Mouse (Mus musculus) mesoderm, embryonic 11.5 days (tissue): Measurements from ENCODE around the gene Nusap1.
A peak's percentile ranks its signal among the peaks of the same experiment; 100 is the strongest.
"Not testable (repeated sequence)": the region's sequence is repeated elsewhere in the genome, so short reads cannot be mapped to it uniquely, and the experiment has no call there.

ENCODE experiments used
- DNase-seq: peaks from one replicate; pipeline ENCODE4 v3.0.0-alpha.2; 2012; ENCODE audit warnings: low read depth, low spot score

The Nusap1 gene

DNA sequence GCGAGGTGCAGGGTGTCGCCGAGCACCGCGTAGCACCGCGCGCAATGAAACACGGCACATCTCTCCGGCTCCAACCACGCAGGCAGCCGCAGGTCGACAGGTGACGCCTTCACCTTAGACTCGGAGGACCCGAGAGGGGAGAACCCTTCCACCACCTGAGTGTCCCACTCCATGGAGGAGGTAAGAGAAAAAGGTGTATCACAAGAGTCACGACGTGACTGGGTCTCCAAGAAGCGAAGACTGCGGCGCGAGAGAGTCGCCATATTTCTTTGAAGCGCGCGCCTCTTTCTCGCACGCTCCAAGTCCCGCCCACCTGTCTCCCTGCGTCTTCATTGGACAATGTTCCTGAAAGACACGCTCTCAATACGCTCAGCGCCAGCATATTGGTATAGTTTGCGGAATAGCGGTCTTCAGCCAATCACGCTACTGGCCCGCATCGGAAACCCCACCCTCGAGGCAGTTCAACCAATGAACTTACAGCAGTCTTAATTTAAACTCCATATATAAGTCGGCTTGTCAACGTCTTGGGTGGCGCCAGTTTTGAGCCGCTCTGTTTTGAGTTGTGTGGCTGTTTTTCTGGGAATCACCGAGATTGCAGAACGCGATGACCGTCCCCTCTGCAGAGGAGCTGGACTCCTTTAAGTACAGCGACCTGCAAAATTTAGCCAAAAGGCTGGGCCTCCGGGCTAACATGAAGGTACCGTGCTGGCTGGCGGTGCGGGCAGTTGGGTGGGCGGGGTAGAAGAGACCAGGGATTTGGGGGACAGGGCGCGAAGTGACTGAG lies at the start of gene Nusap1, which contains the start of gene Oip5:
Gene Nusap1, plus strand, starts transcription at position 100 of the 784 bp plus-strand sequence.
Gene Oip5, minus strand, starts transcription at position 271 of the 784 bp plus-strand sequence.
- DNase-seq, result peak; percentile 98

DNA sequence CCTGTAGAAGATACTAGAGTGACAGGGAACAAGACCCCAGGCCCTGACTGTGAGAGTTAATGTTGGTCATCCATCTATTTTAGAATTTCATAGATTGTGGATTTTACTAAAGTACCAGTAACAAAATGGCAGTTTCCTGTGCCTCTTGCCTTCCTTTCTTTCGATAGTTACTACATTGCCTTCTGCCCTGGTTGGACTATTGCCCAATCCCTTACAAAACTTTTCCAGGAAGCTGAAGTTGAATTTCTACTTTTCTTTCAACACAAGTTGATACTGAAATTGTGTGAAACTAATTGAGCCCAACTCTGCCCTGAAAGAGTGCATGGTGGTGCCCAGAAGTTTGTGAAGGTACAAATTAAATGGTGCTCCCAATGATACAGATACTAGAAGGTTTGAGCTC lies 45.6 kb upstream of the Nusap1 start:
- no peak for DNase-seq

DNA sequence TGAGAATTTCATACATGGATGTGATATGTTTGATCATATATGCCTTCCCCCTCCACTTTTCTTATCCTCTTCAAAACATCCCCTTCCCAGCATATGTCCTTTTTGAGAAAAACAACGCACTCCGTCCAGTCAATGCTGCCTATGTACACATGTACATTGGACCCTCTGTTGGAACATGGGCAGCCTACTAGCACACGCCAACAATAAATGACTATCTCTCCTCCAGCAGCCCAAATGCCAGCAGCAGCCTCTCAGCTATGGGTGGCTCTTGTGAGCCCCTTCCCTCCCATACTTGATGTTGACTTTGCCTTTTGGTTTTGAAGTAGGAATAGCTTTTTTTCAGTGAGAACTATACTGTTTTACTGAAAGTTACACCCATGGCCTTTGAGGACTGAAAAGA lies 36.5 kb upstream of the Nusap1 start:
- DNase-seq, result no peak

DNA sequence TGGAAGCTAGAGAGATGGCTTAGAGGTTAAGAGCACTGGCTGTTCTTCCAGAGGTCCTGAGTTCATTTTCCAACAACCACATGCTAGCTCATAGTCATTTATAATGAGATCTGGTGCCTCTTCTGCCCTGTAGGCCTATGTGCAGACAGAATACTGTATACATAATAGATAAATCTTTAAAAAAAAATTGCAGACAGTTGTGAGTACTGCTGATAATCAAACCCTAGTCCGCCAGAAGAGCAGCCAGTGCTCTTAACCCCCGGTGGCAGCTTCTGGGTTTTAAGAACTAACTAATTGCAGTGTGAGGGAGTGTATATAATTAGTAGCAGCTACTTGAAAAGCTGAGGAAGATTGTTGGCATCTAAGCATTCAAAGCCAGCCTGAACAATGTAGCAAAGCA lies 34.7 kb upstream of the Nusap1 start:
- no peak for DNase-seq

DNA sequence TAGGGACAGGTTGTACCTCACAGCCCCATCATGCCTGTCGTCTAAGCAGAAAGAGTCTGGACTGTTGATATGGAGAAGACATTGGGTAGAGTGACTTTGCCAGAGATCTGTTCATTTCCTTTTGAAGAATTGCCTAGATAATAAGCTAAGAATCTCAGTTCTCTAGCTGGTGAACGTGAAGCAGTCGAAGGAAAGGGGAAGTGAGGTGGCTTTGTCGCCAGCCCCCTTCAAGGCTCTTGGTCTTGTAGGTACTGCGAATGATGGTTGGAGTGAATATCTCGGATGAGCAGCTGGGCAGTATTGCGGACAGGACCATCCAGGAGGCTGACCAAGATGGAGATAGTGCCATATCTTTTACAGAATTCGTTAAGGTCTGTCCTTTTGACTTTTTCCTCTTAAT lies 33.8 kb upstream of the Nusap1 start:
- DNase-seq, result no peak

DNA sequence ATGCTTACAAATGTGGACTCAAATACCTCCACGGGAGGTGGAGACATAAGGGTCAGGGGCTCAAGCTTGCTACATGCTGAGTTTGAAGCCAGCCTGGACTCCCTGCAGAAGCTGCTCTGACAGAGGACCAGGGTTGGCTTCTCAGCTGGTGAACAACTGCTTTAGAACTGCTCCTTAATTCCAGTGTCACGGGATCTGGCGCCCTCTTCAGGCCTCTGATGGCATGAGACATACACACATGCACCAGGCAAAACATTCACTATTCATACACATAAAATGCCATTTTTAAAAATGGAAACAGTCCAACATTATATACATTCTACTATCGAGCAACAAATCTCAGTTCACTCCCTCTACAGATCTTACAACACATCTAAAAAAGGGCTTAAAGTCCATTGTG lies 30.7 kb upstream of the Nusap1 start:
- DNase-seq, result peak; percentile 55

DNA sequence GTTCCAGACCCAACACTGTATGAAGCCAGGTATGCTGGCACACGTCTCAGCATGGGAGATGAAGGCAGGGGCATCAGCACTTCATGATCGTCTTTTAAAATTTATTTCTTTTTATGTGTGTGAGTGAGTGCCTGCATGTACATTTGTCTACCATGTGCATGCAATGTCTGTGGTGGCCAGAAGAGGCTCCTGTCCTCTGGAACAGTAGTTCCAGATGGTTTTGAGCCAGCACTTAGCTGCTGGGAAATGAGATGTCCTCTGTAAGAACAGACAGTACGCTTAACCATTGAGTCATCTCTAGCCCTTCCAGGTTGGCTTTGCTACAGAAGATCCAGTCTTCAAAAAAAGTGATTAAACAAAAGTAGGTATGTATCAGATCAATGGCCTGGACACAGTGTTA lies 26.9 kb upstream of the Nusap1 start:
- DNase-seq, result peak; percentile 14

DNA sequence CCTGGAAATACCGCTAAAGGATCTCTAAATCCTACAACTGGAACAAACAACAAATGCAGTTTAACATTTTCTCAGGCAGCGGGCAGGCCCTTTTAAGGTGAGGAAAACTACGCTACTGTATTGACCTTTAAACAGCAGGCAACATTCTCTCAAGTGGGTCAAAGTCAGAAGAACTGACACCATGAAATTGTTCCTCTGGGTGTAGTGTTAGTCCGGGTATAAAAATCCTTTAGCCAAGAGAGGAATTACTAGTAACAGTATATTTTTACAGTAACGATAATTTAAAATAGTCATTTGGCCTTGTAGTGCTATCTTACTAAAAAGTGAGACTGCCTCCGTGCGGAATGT lies 24.4 kb upstream of the Nusap1 start:
- no peak for DNase-seq

DNA sequence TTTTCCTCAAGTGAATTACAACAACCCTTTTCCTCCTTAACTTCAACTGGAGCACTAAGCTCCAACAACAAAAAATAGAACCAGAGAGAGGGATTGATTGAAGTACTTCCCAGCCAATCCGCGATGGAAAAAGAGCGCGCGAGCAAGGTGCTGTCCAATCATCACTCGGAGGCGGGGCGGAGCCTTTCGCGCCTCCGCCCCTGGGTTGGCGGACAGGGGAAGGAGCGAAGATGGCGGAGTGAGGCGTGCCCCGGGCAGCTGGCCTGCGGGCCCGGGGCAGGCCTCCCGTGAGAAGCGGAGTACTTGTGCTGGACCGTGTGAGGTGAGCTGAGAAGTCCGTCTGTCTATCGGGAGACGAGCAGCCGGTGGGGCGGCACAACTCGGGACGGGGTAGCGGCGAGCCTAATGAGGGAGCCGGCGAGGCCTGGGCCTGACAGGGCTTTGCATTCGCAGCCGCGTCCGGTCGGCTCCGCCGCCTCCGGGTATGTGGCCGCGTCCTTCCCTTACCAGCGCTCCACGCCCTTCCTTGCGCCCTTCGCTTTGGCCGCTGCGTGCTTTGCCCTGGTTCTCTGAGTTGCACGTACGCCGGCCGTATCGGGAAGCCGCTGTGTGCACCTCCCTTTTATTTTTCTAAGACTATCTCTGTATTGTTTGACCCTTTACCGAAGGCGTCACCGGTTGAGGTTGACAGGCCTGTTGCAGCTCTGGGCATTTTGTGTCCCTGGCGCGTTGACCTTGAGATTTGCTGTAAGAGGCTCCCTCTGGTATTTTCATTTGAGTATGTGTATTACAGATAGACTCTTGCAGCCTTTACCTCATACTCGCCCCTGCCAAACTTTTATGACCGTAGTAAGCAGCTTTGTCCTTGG lies 23.8 kb upstream of the Nusap1 start:
- DNase-seq, result peak; percentile 98

DNA sequence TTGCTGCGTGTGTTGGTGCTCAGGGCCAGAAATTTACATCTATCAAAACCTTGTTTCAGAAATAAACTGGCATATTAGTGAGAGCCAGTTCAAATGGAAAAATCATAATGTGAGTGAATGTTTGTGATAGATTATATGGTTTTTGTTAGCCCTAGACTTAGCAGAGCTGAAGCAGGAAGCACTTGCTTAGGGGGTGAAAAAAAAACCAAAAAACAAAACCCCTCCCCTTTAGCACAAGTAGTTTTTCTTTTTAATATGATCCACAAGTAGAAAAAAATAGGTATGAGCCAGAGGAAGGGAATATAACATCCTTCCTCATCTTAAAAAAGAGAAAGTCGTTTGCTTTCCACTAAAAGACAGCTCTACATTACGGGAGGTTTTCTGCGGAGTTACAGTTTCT lies 22.8 kb upstream of the Nusap1 start:
- no peak for DNase-seq

DNA sequence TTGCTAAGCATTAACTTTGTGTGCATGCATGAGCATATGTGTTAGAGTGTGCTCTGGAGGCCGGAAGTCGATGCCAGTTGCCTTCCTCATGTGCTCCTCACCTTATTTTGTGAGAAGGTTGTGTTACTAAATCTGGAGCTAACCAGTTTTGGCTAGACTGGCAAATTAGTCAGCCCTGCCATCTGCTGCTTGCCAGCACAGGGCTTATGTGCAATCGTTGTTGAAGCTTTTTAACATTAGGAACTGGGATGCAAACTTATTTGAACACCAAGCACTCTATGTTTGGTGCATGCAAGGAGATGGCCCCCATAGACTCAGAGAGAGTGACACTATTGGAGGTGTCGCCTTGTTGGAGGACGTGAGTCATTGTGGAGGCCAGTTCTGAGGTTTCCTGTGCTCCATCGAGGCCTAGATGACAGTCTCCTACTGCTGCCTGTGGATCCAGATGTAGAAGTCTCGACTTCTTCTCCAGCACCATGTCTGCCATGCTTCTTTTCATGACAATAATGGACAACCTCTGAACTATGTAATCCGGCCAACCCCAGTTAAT lies 21.2 kb upstream of the Nusap1 start:
- no peak for DNase-seq

DNA sequence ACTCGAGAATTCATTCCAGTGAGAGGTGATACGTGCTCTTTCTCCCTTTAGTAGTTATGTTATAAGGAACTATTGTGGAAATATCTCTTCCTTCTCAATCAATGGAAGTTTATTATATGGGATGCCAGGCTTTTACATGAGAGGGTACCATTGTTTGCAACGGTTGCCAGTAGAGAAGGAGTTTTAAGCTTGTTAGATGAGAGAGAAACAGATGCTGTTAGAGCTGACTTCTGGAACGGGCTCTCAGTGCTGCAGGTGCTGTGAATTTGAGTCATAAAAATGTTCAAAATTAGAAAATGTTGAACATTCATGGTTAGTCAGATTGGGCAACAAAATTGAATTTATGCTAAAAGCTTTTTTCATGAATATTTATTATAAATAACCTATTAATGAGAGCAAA lies 17.1 kb upstream of the Nusap1 start:
- DNase-seq, result no peak

DNA sequence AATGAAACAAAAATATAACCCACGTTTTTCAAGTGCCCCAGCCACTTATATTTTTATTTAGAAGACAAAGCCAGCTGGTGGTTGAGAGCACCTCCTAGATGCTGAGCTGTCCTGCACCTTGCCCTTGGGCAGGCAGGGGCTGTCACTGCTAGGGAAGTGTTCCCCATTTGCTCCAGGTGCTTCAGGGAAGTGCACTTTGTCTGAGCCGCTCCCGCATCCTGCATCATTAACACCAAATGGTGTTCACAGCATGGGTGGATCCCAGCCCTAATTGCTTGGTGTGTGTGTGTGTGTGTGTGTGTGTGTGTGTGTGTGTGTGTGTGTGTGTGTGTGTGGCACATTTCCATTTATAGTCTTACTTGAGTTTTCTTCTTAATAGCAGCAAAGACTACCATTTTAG lies 16.5 kb upstream of the Nusap1 start:
- not testable (repeated sequence) for DNase-seq

DNA sequence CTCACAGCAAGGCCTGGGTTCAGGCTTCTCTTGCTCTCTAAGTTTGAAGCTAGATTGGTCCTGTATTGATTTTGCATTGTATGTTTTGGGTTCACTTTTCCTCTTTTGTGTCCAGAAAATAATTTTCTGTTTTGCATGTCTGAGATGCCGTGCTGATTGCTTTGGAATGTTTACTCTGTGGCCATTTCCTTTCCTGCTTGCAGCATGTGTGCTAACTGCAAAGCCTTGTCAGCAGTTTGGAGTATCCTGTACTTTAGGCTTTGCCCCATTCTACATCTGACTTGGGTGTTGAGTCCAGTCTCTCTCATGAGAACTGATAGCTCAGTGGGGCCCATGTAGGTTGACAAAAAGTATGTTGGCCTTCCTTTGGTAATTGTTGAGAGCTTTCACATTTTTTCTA lies 15.6 kb upstream of the Nusap1 start:
- no peak for DNase-seq

DNA sequence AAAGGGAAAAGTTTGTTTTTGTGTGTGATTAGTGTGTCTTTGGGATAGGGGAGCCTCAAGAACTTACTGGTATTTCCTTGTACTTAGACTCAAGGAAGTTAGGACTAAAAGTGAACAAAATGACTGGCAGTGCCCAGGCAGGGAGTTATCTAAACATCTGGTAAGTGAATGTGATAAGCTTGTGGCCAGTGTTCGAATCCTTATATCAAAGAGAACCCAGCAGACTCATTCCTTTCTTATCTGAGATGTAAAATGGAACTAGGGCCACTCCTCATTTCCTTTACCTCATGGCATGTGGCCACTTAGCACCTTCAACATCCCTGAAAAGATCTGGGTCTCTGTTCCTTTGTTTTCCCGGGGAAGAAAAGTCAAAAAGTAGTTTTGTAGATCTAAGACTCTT lies 14.2 kb upstream of the Nusap1 start:
- DNase-seq, result no peak

DNA sequence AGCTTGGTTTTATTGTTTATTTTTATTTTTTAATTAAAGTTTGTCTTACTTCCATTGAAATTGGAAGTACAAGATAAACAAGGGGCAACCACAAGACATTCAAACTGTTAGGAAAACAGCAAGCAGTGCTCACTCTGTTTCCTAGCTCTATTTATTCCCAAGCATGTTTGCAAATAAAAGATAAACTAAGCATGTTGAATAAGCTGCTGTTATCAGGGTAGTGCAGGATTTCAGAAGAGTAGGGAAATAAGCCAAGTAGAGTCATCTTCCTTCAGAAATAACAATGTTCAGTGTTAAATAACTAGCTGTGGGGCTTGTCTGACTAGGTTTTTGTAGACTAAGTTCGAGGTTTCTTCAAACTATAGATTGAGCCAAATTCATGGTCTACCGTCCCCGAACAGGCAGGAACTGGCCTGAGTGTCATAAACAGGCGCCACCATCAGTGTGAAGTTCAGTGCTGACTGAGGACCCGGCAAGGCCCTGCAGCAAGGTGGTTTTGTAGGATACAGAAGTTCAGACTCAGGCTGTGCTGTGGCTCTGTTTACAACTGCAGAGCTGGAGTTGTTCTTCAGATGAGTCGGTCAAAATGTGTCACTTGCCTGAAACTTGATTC lies 12.6 kb upstream of the Nusap1 start:
- no peak for DNase-seq

DNA sequence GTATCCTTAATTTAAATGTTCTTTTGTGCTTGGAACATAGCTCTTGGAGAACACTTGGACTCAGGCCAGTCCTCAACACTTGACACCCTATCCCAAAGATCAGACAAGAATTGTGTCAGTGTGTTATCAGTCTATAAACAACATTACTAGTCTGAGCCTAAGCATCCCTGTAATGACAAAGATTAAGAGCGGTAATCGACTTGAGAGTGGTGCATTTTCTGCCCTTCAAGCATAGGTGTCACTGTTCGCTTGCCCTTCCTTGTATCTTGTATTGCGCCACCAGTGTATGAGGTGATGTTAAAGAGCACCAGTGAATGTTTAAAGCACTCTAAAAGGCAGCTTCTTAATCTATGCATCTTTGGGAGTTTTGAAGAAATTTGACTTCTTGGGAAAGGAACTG lies 11.1 kb upstream of the Nusap1 start:
- no peak for DNase-seq

DNA sequence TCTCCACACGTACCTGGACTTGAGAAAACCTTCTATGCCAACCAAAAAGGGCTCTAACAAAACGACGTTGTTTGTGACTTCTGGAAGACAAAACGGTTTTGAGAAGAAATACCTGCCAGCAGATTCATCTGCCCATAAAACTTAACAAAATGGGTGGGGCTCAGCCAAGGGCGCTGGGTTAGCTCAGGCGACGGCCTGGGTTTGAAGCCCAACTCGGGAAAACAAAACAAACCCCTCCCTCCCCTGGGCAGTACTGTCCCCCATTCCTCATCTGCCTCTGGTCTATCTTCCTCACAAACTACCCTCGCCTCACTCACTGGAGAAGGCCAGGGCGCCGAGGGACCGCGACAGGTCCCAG lies 278 bp upstream of the Nusap1 start:
- no peak for DNase-seq

DNA sequence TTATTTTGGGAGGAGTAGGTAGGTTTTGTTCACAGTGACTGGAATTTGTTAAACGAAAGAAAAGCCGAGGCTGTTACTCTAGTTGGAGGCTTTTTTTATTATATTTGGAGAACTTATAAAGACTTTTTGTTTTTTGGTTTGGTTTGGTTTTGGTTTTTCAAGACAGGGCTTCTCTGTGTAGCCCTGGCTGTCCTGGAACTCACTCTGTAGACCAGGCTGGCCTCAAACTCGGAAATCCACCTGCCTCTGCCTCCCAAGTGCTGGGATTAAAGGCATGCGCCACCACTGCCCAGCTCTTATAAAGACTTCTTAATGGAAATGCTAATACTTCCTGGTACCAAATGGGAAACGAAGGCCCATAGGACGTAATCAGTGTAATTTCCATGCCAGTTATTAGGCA lies 904 bp downstream of the Nusap1 start:
- not testable (repeated sequence) for DNase-seq

DNA sequence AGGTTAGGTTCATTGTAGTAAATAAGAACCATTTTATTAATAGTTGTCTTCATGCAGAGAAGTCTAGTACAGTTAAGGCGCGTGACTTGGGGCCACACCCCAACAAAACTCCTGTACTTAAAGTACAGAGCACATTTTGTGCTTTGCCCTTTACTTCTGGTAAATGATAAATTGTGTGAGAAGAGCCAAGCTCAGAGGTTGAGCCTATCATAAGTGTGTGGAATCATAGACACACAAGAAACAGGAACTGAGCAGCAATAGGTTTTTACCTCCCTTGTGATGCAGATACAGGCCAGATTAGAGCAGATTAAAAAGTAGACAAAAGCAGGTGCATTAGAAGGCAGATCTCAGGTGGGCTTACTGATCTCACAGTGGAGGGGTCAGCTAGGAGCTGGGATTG lies 3.2 kb downstream of the Nusap1 start:
- DNase-seq, result no peak

DNA sequence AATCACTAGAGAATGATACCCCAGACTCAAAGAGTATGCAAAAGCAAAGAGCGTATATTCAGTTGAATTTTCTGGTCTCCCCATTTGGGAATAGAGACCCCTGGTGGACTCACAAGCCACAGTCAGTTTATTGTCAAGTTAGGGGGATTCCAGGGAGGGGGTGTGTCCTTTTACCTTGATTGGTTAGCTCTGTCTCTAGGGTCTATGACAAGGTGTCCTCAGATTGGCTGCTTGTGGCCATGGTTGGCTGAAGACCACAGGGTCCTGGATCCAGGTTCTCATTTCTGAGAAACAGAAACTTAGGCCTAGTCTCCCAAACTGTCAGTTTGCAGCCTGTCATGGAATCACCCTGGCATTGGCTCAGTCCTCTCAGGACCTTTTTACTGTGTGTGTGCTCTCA lies 18.7 kb downstream of the Nusap1 start:
- DNase-seq, result no peak

DNA sequence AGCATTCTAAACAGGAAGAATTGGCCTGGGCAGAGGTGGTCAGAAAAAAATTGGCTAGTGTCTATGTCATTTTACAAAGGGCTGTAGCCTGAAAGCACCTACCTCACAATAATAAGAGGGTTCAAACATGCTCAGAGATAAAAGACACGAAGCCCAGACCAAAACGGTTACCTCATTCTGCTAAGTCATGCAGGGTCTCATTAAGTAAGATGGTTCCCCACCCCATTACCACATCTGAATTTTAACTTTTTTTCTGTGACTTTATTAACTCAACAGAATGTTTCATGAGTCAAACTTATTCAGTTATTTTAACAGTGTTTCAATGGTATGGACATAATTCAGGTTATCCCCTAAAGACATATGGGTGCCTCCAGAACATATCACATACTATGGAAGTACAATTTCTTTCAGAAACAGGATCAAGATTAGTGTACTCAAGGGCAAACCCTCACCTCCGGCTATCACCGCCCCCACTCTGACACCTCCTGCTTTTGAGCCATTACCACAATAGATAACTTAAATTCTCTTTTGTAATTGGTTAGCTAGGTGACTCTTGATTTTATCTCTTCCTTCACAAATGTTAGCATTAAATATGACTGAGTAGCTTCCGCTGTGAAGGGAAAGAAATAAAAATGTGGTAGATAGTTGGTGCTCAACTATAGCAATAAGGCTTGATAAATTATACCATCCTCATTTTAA lies 23.3 kb downstream of the Nusap1 start:
- DNase-seq, result no peak
